In the genomic region with DNA sequence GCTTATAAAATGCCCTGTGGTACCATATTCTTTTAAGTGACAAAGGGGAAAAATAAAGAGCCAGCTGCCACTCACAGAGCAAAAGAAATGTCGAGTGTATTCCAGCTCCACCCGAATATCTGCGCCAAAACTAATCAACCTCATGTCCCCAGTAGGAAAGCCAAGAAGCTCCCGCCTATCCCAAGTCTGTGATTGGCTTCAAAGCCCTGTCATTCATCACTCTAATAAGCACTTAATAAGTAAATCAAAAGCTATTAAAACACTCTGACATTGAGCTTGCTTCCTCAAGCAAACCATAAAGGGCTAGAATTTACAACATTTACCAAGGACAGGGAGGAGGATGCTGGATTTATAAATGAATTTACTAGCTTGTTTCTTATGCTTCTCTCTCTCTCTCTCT, we compare ENCODE assay signal across 11 mouse cellular contexts.
A peak's percentile ranks its signal among the peaks of the same experiment; 100 is the strongest.
DNase-seq lines count a peak whose midpoint lies in the region; ATAC-seq and TF ChIP-seq lines count a peak whose summit lies in the region.
"Had no signal": no experiment of that assay in that cellular context is flagged by ENCODE, and none has a peak within 500 bp of the region (broad histone marks: within the 10 kb centered on the region; RNA-seq: fewer than 3 reads in every experiment).

No protein-coding gene starts in this region.

- no peak overlapping the region for H3K27ac ChIP-seq in layer of hippocampus, adult 2 months
- no peak overlapping the region for H3K27ac ChIP-seq in forebrain, embryonic 16.5 days (ENCODE audit: low read length)
- peak overlapping the region; percentile 77 for H3K27ac ChIP-seq in midbrain, embryonic 10.5 days (replicated peaks)
- H3K27ac ChIP-seq: limb, embryonic 12.5 days had no signal

- no peak overlapping the region for H3K9ac ChIP-seq in forebrain, embryonic 16.5 days (replicated peaks; ENCODE audit: low read depth, low read length)
- H3K9ac ChIP-seq: limb, embryonic 12.5 days had no signal

- no peak overlapping the region for H3K4me3 ChIP-seq in layer of hippocampus, adult 2 months
- H3K4me3 ChIP-seq in forebrain, embryonic 16.5 days (replicated peaks; ENCODE audit: low read length) = no peak overlapping the region
- peak overlapping the region; percentile 43 for H3K4me3 ChIP-seq in midbrain, embryonic 10.5 days
- H3K4me3 ChIP-seq: myocyte had no signal

- H3K4me2 ChIP-seq in forebrain, embryonic 16.5 days (ENCODE audit: low read length) = peak overlapping the region; percentile 52

- no peaks in the 10 kb centered on the region for H3K36me3 ChIP-seq in forebrain, embryonic 16.5 days (ENCODE audit: control insufficient read depth, insufficient read depth)
- H3K36me3 ChIP-seq in midbrain, embryonic 10.5 days = no peaks in the 10 kb centered on the region
- H3K36me3 ChIP-seq: limb, embryonic 12.5 days had no signal

- peak; percentile 73 for ATAC-seq in forebrain, embryonic 16.5 days
- ATAC-seq: activated CD4-positive, CD25-positive, alpha-beta regulatory T cell, adult 4 months had no signal

- peak; percentile 16 to 24 for DNase-seq in layer of hippocampus, postnatal 10 days (ENCODE audit: low spot score in 2 of 2)
- no peak for DNase-seq in layer of hippocampus, adult 2 months (ENCODE audit: low spot score in 2 of 2)
- DNase-seq in midbrain, embryonic 10.5 days (ENCODE audit: low spot score) = no peak
- peak; percentile 74 for DNase-seq in retina, postnatal 1 day
- no peak for DNase-seq in right cerebral cortex, postnatal 10 days (ENCODE audit: low spot score in 2 of 2)
- no peak for DNase-seq in lung, postnatal 25 days (ENCODE audit: low spot score)
- DNase-seq: lung, postnatal 10 days had no signal

- no peaks in the 10 kb centered on the region for H3K9me3 ChIP-seq in forebrain, embryonic 16.5 days (ENCODE audit: control insufficient read depth, low read length)
- H3K9me3 ChIP-seq in midbrain, embryonic 10.5 days (replicated peaks) = no peaks in the 10 kb centered on the region
- H3K9me3 ChIP-seq: limb, embryonic 12.5 days had no signal

- no peaks in the 10 kb centered on the region for H3K27me3 ChIP-seq in forebrain, embryonic 16.5 days (replicated peaks; ENCODE audit: control insufficient read depth, insufficient read depth, low read length)
- H3K27me3 ChIP-seq in midbrain, embryonic 10.5 days (ENCODE audit: low read depth, poor library complexity, severe bottlenecking) = peaks cover 29% of the 10 kb centered on the region; the same call in 1 of the 2 replicates
- H3K27me3 ChIP-seq: limb, embryonic 12.5 days had no signal

- no peak for TF ChIP-seq CTCF in layer of hippocampus, adult 2 months (conservative IDR thresholded peaks at IDR 0.05)

- 2% methylated on average over 4 of the region's 4 CpGs for WGBS in forebrain, embryonic 16.5 days
- WGBS in midbrain, embryonic 10.5 days = 13% methylated on average over 4 of the region's 4 CpGs

- peaks cover 16% of the 10 kb centered on the region for H3K4me1 ChIP-seq in forebrain, embryonic 16.5 days (replicated peaks; ENCODE audit: control insufficient read depth, insufficient read depth, low read length)
- peaks cover 45% of the 10 kb centered on the region for H3K4me1 ChIP-seq in midbrain, embryonic 10.5 days

Comparison
In these comparisons a context has a peak if more than half of its experiments do, and no peak if none do; other contexts are left out.
1. DNase-seq: peak in layer of hippocampus, postnatal 10 days (2 of 2) and retina, postnatal 1 day (single experiment); none in layer of hippocampus, adult 2 months (0 of 2), midbrain, embryonic 10.5 days (single experiment), right cerebral cortex, postnatal 10 days (0 of 2) and lung, postnatal 25 days (single experiment).